Mouse (Mus musculus): ENCODE data around the gene Oscar. TPM values are rescaled to one million over a fixed set of nuclear protein-coding genes. Genes with fewer than 3 reads are reported as not detected.
"Not testable (repeated sequence)": the region's sequence is repeated elsewhere in the genome, so short reads cannot be mapped to it uniquely, and the experiment has no call there.

The Oscar gene
- polyA plus RNA-seq, 1 experiment from 2014 or later, result 0.12 TPM

DNA sequence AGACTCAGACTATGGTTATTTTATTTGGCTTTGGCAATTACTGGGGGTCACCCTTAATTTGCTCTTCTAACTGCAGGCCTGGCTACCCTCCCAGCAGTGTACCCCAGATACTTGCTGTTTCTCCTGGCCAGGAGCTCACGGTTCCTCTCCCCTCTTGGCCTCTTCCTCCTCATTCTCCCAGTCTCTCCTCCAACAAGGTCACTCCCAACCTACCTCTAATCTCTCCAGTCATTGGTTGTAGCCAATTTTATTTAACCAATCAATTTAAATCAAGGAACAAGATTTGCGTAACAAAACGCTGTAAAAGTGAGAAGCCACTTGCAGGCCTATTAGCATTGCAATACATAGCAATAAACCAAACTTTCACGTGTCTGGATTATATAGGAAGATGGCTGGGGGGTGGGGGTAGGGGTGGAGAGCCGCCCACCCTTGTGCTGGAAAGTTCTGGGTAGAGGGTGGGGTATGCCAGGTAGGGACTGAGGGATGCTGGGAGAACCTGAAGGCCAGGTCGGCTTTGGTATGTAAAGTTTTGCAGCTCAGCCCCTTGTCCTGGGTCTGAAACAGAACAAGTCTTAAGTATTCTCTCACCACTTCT, 36.9 kb downstream of the Oscar start:
- no peak for ATAC-seq (ENCODE audit: insufficient read depth, low FRiP score)
- no peak overlapping the region for H3K4me3 ChIP-seq (replicated peaks; ENCODE audit: low read length)
- H3K9me3 ChIP-seq (replicated peaks; ENCODE audit: control insufficient read depth, low read length), result no peaks in the 10 kb centered on the region
- no peak overlapping the region for H3K4me2 ChIP-seq (ENCODE audit: low read depth, low read length)
- 67% methylated on average over 6 of the region's 6 CpGs for WGBS
- H3K27me3 ChIP-seq (ENCODE audit: control insufficient read depth, insufficient read depth, low read length), result no peaks in the 10 kb centered on the region
- no peaks in the 10 kb centered on the region for H3K4me1 ChIP-seq (ENCODE audit: control insufficient read depth, insufficient read depth, low read length)
- H3K27ac ChIP-seq (ENCODE audit: low read length), result no peak overlapping the region
- H3K36me3 ChIP-seq (ENCODE audit: control insufficient read depth, insufficient read depth, low read length), result no peaks in the 10 kb centered on the region
- no peak overlapping the region for H3K9ac ChIP-seq (ENCODE audit: low read length)

DNA sequence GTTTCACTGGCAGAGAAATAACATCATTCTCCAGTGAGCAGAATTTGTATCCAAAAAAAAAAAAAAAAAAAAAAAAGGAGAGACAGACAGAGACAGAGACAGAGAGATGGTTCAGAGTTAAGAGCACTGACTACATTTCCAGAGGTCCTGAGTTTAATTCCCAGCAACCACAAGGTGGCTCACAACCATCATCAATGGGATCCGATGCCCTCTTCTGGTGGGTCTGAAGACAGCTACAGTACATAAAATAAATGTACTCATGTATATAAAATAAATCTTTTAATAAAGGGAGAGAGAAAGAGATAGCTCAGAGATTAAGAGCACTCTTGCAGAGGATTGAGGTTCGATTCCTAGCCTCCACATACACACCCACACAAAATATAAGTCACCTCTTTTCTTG, 37.8 kb downstream of the Oscar start:
- Histone ChIP-seq H3K9ac (ENCODE audit: low read length) (no peak overlapping the region), H3K36me3 (ENCODE audit: control insufficient read depth, insufficient read depth, low read length) (no peaks in the 10 kb centered on the region), H3K4me1 (ENCODE audit: control insufficient read depth, insufficient read depth, low read length) (no peaks in the 10 kb centered on the region), H3K27ac (ENCODE audit: low read length) (no peak overlapping the region), H3K9me3 (replicated peaks; ENCODE audit: control insufficient read depth, low read length) (no peaks in the 10 kb centered on the region), H3K27me3 (ENCODE audit: control insufficient read depth, insufficient read depth, low read length) (no peaks in the 10 kb centered on the region), H3K4me3 (replicated peaks; ENCODE audit: low read length) (no peak overlapping the region), H3K4me2 (ENCODE audit: low read depth, low read length) (no peak overlapping the region)
- ATAC-seq (ENCODE audit: insufficient read depth, low FRiP score), result no peak
- WGBS, result 79% methylated on average over 2 of the region's 2 CpGs

GRCm38 (mm10) chr7:3576354-3577124, 39.4 kb downstream of the Oscar start:
- Histone ChIP-seq H3K4me1 (ENCODE audit: control insufficient read depth, insufficient read depth, low read length) (no peaks in the 10 kb centered on the region), H3K27me3 (ENCODE audit: control insufficient read depth, insufficient read depth, low read length) (no peaks in the 10 kb centered on the region), H3K36me3 (ENCODE audit: control insufficient read depth, insufficient read depth, low read length) (no peaks in the 10 kb centered on the region), H3K4me3 (replicated peaks; ENCODE audit: low read length) (no peak overlapping the region), H3K9me3 (replicated peaks; ENCODE audit: control insufficient read depth, low read length) (no peaks in the 10 kb centered on the region), H3K27ac (ENCODE audit: low read length) (no peak overlapping the region), H3K4me2 (ENCODE audit: low read depth, low read length) (no peak overlapping the region), H3K9ac (ENCODE audit: low read length) (no peak overlapping the region)
- 77% methylated on average over 5 of the region's 5 CpGs for WGBS
- no peak for ATAC-seq (ENCODE audit: insufficient read depth, low FRiP score)

DNA sequence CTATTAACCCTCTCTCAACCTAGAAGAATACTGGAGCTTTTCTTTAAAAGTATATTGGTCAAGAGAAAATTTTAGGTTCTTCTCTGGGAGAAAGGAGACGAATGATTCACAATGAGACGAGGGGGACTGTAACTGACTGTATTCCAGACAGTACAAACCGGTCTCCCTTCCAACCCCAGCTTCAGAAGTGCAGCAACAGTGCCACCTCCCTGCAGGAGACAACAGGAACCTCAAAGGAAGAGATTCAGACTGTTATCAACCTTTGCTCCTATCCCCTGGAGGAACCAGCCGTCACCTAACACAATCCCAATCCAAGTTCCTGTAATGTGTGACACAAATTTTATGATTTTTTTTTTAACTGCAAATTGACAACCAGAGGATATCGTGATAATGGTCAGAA, 41.7 kb downstream of the Oscar start:
- no peaks in the 10 kb centered on the region for H3K27me3 ChIP-seq (ENCODE audit: control insufficient read depth, insufficient read depth, low read length)
- no peak overlapping the region for H3K27ac ChIP-seq (ENCODE audit: low read length)
- no peaks in the 10 kb centered on the region for H3K36me3 ChIP-seq (ENCODE audit: control insufficient read depth, insufficient read depth, low read length)
- H3K4me2 ChIP-seq (ENCODE audit: low read depth, low read length), result no peak overlapping the region
- H3K4me3 ChIP-seq (replicated peaks; ENCODE audit: low read length), result no peak overlapping the region
- no peaks in the 10 kb centered on the region for H3K4me1 ChIP-seq (ENCODE audit: control insufficient read depth, insufficient read depth, low read length)
- no peak for ATAC-seq (ENCODE audit: insufficient read depth, low FRiP score)
- H3K9ac ChIP-seq (ENCODE audit: low read length), result no peak overlapping the region
- no peaks in the 10 kb centered on the region for H3K9me3 ChIP-seq (replicated peaks; ENCODE audit: control insufficient read depth, low read length)
- WGBS, result 53% methylated on average over 5 of the region's 5 CpGs

GRCm38 (mm10) chr7:3571847-3572246, 44.1 kb downstream of the Oscar start:
- no peaks in the 10 kb centered on the region for H3K36me3 ChIP-seq (ENCODE audit: control insufficient read depth, insufficient read depth, low read length)
- no peaks in the 10 kb centered on the region for H3K27me3 ChIP-seq (ENCODE audit: control insufficient read depth, insufficient read depth, low read length)
- ATAC-seq (ENCODE audit: insufficient read depth, low FRiP score), result no peak
- H3K4me2 ChIP-seq (ENCODE audit: low read depth, low read length), result no peak overlapping the region
- H3K9ac ChIP-seq (ENCODE audit: low read length), result no peak overlapping the region
- H3K4me1 ChIP-seq (ENCODE audit: control insufficient read depth, insufficient read depth, low read length), result no peaks in the 10 kb centered on the region
- H3K4me3 ChIP-seq (replicated peaks; ENCODE audit: low read length), result no peak overlapping the region
- H3K9me3 ChIP-seq (replicated peaks; ENCODE audit: control insufficient read depth, low read length), result no peaks in the 10 kb centered on the region
- WGBS, result 85% methylated on average over 1 of the region's 1 CpGs
- no peak overlapping the region for H3K27ac ChIP-seq (ENCODE audit: low read length)

GRCm38 (mm10) chr7:3570580-3570979, 45.4 kb downstream of the Oscar start:
- H3K9me3 ChIP-seq (replicated peaks; ENCODE audit: control insufficient read depth, low read length); H3K36me3 ChIP-seq (ENCODE audit: control insufficient read depth, insufficient read depth, low read length); H3K9ac ChIP-seq (ENCODE audit: low read length); H3K4me3 ChIP-seq (replicated peaks; ENCODE audit: low read length); H3K27ac ChIP-seq (ENCODE audit: low read length); H3K4me2 ChIP-seq (ENCODE audit: low read depth, low read length); H3K4me1 ChIP-seq (ENCODE audit: control insufficient read depth, insufficient read depth, low read length); H3K27me3 ChIP-seq (ENCODE audit: control insufficient read depth, insufficient read depth, low read length); ATAC-seq (ENCODE audit: insufficient read depth, low FRiP score): not testable (repeated sequence)
- WGBS, result 82% methylated on average over 3 of the region's 3 CpGs

GRCm38 (mm10) chr7:3569725-3570124, 46.2 kb downstream of the Oscar start:
- H3K4me3 ChIP-seq (replicated peaks; ENCODE audit: low read length), result no peak overlapping the region
- H3K4me2 ChIP-seq (ENCODE audit: low read depth, low read length), result no peak overlapping the region
- no peak overlapping the region for H3K27ac ChIP-seq (ENCODE audit: low read length)
- H3K27me3 ChIP-seq (ENCODE audit: control insufficient read depth, insufficient read depth, low read length), result no peaks in the 10 kb centered on the region
- no peaks in the 10 kb centered on the region for H3K9me3 ChIP-seq (replicated peaks; ENCODE audit: control insufficient read depth, low read length)
- H3K9ac ChIP-seq (ENCODE audit: low read length), result no peak overlapping the region
- no peaks in the 10 kb centered on the region for H3K4me1 ChIP-seq (ENCODE audit: control insufficient read depth, insufficient read depth, low read length)
- WGBS, result 67% methylated on average over 6 of the region's 6 CpGs
- no peaks in the 10 kb centered on the region for H3K36me3 ChIP-seq (ENCODE audit: control insufficient read depth, insufficient read depth, low read length)
- no peak for ATAC-seq (ENCODE audit: insufficient read depth, low FRiP score)

DNA sequence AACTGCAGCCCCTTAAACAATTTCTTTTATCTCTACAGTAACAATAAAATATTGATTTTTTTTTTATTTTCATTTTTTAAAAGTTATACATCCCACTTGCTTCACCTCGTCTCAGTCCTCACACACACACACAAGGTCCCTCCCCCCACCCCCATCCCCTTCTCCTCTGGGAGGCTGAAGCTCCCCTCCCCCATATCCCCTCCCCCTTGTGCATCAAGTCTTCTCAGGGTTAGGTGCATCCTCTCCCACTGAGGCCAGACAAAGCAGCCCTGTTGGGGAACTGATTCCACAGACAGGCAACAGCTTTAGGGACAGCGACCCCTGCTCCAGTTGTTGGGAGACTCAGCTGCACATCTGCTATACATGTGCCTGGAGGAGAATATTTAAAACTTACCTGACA, 48.6 kb downstream of the Oscar start:
- Histone ChIP-seq H3K9ac (ENCODE audit: low read length) (no peak overlapping the region), H3K4me2 (ENCODE audit: low read depth, low read length) (no peak overlapping the region), H3K27ac (ENCODE audit: low read length) (no peak overlapping the region), H3K4me3 (replicated peaks; ENCODE audit: low read length) (no peak overlapping the region), H3K27me3 (ENCODE audit: control insufficient read depth, insufficient read depth, low read length) (no peaks in the 10 kb centered on the region), H3K9me3 (replicated peaks; ENCODE audit: control insufficient read depth, low read length) (no peaks in the 10 kb centered on the region), H3K4me1 (ENCODE audit: control insufficient read depth, insufficient read depth, low read length) (no peaks in the 10 kb centered on the region), H3K36me3 (ENCODE audit: control insufficient read depth, insufficient read depth, low read length) (no peaks in the 10 kb centered on the region)
- ATAC-seq (ENCODE audit: insufficient read depth, low FRiP score), result no peak
- WGBS, result 20% methylated on average over 2 of the region's 2 CpGs
